Mouse (Mus musculus) MEL (cell line): Measurements from ENCODE around the gene Gm9918. TPM values are rescaled to one million over a fixed set of nuclear protein-coding genes. Genes with fewer than 3 reads are reported as not detected.

Experiments
- DNase-seq: peaks from one replicate; pipeline ENCODE4 v3.0.0; 2011; ENCODE audit warnings: low read depth, low spot score
- H3K27ac ChIP-seq: 2 replicates; pipeline ENCODE4 v1.5.1; 2012; ENCODE audit warnings: low read depth, mild to moderate bottlenecking, control low read depth, low read length, moderate library complexity; ENCODE audit not compliant: control insufficient read depth
- H3K27me3 ChIP-seq, 2 experiments: fragments of 150-350 bp in 1 of 2; sonication (generic) in 1 of 2; 2 replicates each; pipeline ENCODE4 v1.6.1; 2012; ENCODE audit warnings: low read length in 2 of 2, mild to moderate bottlenecking in 2 of 2, improper control_type of control experiment in 1 of 2, moderate library complexity in 1 of 2; ENCODE audit not compliant: insufficient read depth in 2 of 2, control insufficient read depth in 1 of 2
- H3K36me3 ChIP-seq, 2 experiments: 2 replicates each; pipeline ENCODE4 v1.6.1; 2012 to 2014; ENCODE audit warnings: low read length in 2 of 2, improper control_type of control experiment in 1 of 2, inconsistent platforms in 1 of 2, mild to moderate bottlenecking in 1 of 2; ENCODE audit not compliant: insufficient read depth in 2 of 2, control insufficient read depth in 1 of 2
- H3K4me1 ChIP-seq, 2 experiments: fragments of 150-350 bp in 1 of 2; sonication (generic) in 1 of 2; 2 replicates each; pipeline ENCODE4 v1.6.1; 2012; ENCODE audit warnings: low read length in 2 of 2, improper control_type of control experiment in 1 of 2, mild to moderate bottlenecking in 1 of 2; ENCODE audit not compliant: insufficient read depth in 2 of 2, control insufficient read depth in 1 of 2
- H3K4me3 ChIP-seq, 2 experiments: fragments of 150-350 bp in 1 of 2; sonication (generic) in 1 of 2; 2 replicates each; pipeline ENCODE4 v1.5.1; 2012; ENCODE audit warnings: low read depth in 2 of 2, low read length in 2 of 2, mild to moderate bottlenecking in 2 of 2, moderate library complexity in 2 of 2, control low read depth in 1 of 2, improper control_type of control experiment in 1 of 2; ENCODE audit not compliant: control insufficient read depth in 1 of 2, insufficient read depth in 1 of 2
- H3K79me2 ChIP-seq: 2 replicates; pipeline ENCODE4 v1.6.1; 2012; ENCODE audit warnings: mild to moderate bottlenecking, low read length, moderate library complexity; ENCODE audit not compliant: control insufficient read depth, poor library complexity, insufficient read depth
- H3K9ac ChIP-seq: 2 replicates; pipeline ENCODE4 v1.6.1; 2012; ENCODE audit warnings: low read depth, mild to moderate bottlenecking, control low read depth, low read length, moderate library complexity; ENCODE audit not compliant: control insufficient read depth, poor library complexity, severe bottlenecking
- H3K9me3 ChIP-seq: fragments of 150-350 bp; sonication (generic); replicated peaks from 2 replicates; pipeline ENCODE4 v1.6.1; 2012; ENCODE audit warnings: mild to moderate bottlenecking, low read length, improper control_type of control experiment, moderate library complexity; ENCODE audit not compliant: insufficient read depth
- BHLHE40 ChIP-seq: IDR thresholded peaks from 2 replicates; pipeline ENCODE4 v1.6.1; 2012; ENCODE audit warnings: low read depth, mild to moderate bottlenecking, inconsistent platforms, low read length, improper control_type of control experiment, borderline replicate concordance
- CHD1 ChIP-seq: IDR thresholded peaks from 2 replicates; pipeline ENCODE4 v1.6.1; 2012; ENCODE audit warnings: low read depth, mild to moderate bottlenecking, inconsistent platforms, low read length, improper control_type of control experiment
- CHD2 ChIP-seq: IDR thresholded peaks from 2 replicates; pipeline ENCODE4 v1.6.1; 2011; ENCODE audit warnings: low read length, improper control_type of control experiment
- CTCF ChIP-seq, 3 experiments: IDR thresholded peaks in 2 of 3; conservative IDR thresholded peaks in 1 of 3; 2 replicates each; pipeline ENCODE4 v1.5.1; 2011 to 2012; ENCODE audit warnings: low read length in 3 of 3, low read depth in 2 of 3, mild to moderate bottlenecking in 2 of 3, improper control_type of control experiment in 1 of 3, inconsistent platforms in 1 of 3, mixed read lengths in 1 of 3, moderate library complexity in 1 of 3; ENCODE audit not compliant: control insufficient read depth in 1 of 3, insufficient read depth in 1 of 3, poor library complexity in 1 of 3, severe bottlenecking in 1 of 3
- EP300 ChIP-seq, 2 experiments: IDR thresholded peaks; 2 replicates each; pipeline ENCODE4 v1.6.1; 2011; ENCODE audit warnings: improper control_type of control experiment in 2 of 2, low read length in 2 of 2, low read depth in 1 of 2, mild to moderate bottlenecking in 1 of 2
- GATA1 ChIP-seq: IDR thresholded peaks from 2 replicates; pipeline ENCODE4 v1.6.1; 2011; ENCODE audit warnings: low read depth, low read length, improper control_type of control experiment
- KAT2A ChIP-seq: conservative IDR thresholded peaks from 2 replicates; pipeline ENCODE4 v1.6.1; 2012; ENCODE audit warnings: low read depth, low read length, improper control_type of control experiment, inconsistent platforms
- MAX ChIP-seq: IDR thresholded peaks from 2 replicates; pipeline ENCODE4 v1.6.1; 2011; ENCODE audit warnings: low read length, improper control_type of control experiment
- MEF2A ChIP-seq: IDR thresholded peaks from 2 replicates; pipeline ENCODE4 v1.6.1; 2014; ENCODE audit warnings: low read depth, mild to moderate bottlenecking, inconsistent platforms, low read length, improper control_type of control experiment; ENCODE audit not compliant: poor library complexity, insufficient replicate concordance, severe bottlenecking; ENCODE audit errors: extremely low read depth
- MYB ChIP-seq: IDR thresholded peaks from 2 replicates; pipeline ENCODE4 v1.6.1; 2011; ENCODE audit warnings: mild to moderate bottlenecking, low read depth, low read length, improper control_type of control experiment
- MYC ChIP-seq: IDR thresholded peaks from 2 replicates; pipeline ENCODE4 v1.6.1; 2011; ENCODE audit warnings: low read depth, mild to moderate bottlenecking, low read length, improper control_type of control experiment, moderate library complexity
- NRF1 ChIP-seq: IDR thresholded peaks from 2 replicates; pipeline ENCODE4 v1.6.1; 2014; ENCODE audit warnings: low read depth, mild to moderate bottlenecking, inconsistent platforms, low read length, improper control_type of control experiment, moderate library complexity; ENCODE audit not compliant: poor library complexity, insufficient read depth, severe bottlenecking
- POLR2A ChIP-seq, 2 experiments: IDR thresholded peaks; 2 replicates each; pipeline ENCODE4 v1.6.1; 2011 to 2012; ENCODE audit warnings: low read length in 2 of 2, mild to moderate bottlenecking in 2 of 2, control low read depth in 1 of 2, improper control_type of control experiment in 1 of 2, low read depth in 1 of 2, moderate library complexity in 1 of 2; ENCODE audit not compliant: control insufficient read depth in 1 of 2, insufficient read depth in 1 of 2, poor library complexity in 1 of 2
- POLR2AphosphoS5 ChIP-seq: IDR thresholded peaks from 2 replicates; pipeline ENCODE4 v1.6.1; 2012; ENCODE audit warnings: low read depth, borderline replicate concordance, mild to moderate bottlenecking, inconsistent platforms, low read length, moderate library complexity, mixed read lengths
- RAD21 ChIP-seq: IDR thresholded peaks from 2 replicates; pipeline ENCODE4 v1.6.1; 2011; ENCODE audit warnings: mild to moderate bottlenecking, low read depth, low read length, improper control_type of control experiment
- SIN3A ChIP-seq: IDR thresholded peaks from 2 replicates; pipeline ENCODE4 v1.6.1; 2012; ENCODE audit warnings: low read length, improper control_type of control experiment, inconsistent platforms
- SMC3 ChIP-seq: IDR thresholded peaks from 2 replicates; pipeline ENCODE4 v1.6.1; 2011; ENCODE audit warnings: low read depth, low read length, improper control_type of control experiment
- TBP ChIP-seq: IDR thresholded peaks from 2 replicates; pipeline ENCODE4 v1.8.0; 2011; ENCODE audit warnings: low read depth, low read length, improper control_type of control experiment
- TCF12 ChIP-seq: IDR thresholded peaks from 2 replicates; pipeline ENCODE4 v1.6.1; 2014; ENCODE audit warnings: low read depth, mild to moderate bottlenecking, inconsistent platforms, low read length, improper control_type of control experiment, moderate library complexity
- UBTF ChIP-seq: IDR thresholded peaks from 2 replicates; pipeline ENCODE4 v1.6.1; 2012; ENCODE audit warnings: low read depth, mild to moderate bottlenecking, inconsistent platforms, low read length, improper control_type of control experiment, moderate library complexity, borderline replicate concordance; ENCODE audit not compliant: insufficient read depth
- ZC3H11A ChIP-seq: IDR thresholded peaks from 2 replicates; pipeline ENCODE4 v1.6.1; 2012; ENCODE audit warnings: low read depth, mild to moderate bottlenecking, inconsistent platforms, low read length, improper control_type of control experiment
- ZNF384 ChIP-seq: IDR thresholded peaks from 2 replicates; pipeline ENCODE4 v1.6.1; 2012; ENCODE audit warnings: low read depth, mild to moderate bottlenecking, inconsistent platforms, low read length, improper control_type of control experiment
- polyA plus RNA-seq, 2 experiments: library from polyadenylated mRNA; stranded (reverse) in 1 of 2; unstranded in 1 of 2; fragments of >175 nt in 1 of 2; fragments of >200 nt in 1 of 2; gene quantifications; 2 replicates each; pipeline versions ENCODE4 v1.2.1 to v1.2.4; 2012; ENCODE audit warnings: low replicate concordance in 2 of 2, low read depth in 1 of 2; ENCODE audit not compliant: insufficient read length in 2 of 2, insufficient read depth in 1 of 2, missing spikeins in 1 of 2
- total RNA-seq: library from RNA; depleted of rRNA; stranded (reverse); fragments of 300-350 nt; gene quantifications from 2 replicates; pipeline ENCODE4 v1.2.3, GENCODE M21; 2012

Gene Gm9918
- total and polyA plus RNA-seq, 3 experiments: 0.04 TPM; not detected in 2

DNA sequence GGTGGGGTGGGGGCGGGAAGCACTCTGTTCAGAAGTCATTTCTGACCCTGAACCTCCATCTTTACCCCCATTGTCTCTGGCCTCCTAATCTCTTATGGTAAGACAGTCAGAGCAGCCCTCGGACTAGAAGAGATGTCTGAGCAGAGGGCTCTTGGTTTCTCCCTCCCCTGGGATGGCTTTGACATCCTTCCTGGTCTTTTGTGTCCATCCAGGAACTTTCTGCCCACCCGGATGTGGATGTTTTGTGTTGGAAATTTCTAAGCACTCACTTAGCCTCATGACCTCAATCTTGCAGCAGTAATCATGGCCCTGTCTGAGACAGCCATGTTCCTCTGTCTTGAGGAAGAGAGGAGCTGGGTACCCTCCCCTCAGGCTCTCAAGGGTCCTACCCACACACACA lies 1.1 kb downstream of the Gm9918 start:
- H3K9ac ChIP-seq: no peak overlapping the region
- TF ChIP-seq CTCF (IDR thresholded peaks at IDR 0.05 in 2 of 3, conservative IDR thresholded peaks at IDR 0.05 in 1 of 3; ENCODE audit: control insufficient read depth in 1 of 3, insufficient read depth in 1 of 3, low read depth in 2 of 3, low read length in 3 of 3, poor library complexity in 1 of 3, severe bottlenecking in 1 of 3) (no peak), KAT2A (no peak), NRF1 (no peak), ZNF384 (no peak), POLR2AphosphoS5 (no peak), GATA1 (no peak), UBTF (no peak), EP300 (IDR thresholded peaks at IDR 0.05; ENCODE audit: low read depth in 1 of 2, low read length in 2 of 2) (no peak), POLR2A (IDR thresholded peaks at IDR 0.05; ENCODE audit: control insufficient read depth in 1 of 2, insufficient read depth in 1 of 2, low read depth in 1 of 2, low read length in 2 of 2, poor library complexity in 1 of 2) (no peak), MYB (no peak), CHD1 (no peak), MAX (no peak), SIN3A (no peak), TCF12 (no peak), MEF2A (no peak), TBP (no peak), RAD21 (no peak), BHLHE40 (no peak)

GRCm38 (mm10) chr15:102273982-102274716 lies 3.8 kb downstream of the Gm9918 start:
- peaks cover 0 to 3% of the 10 kb centered on the region in 2 experiments; a peak in 1 of 4 replicates for H3K36me3 ChIP-seq
- no peak overlapping the region for H3K27ac ChIP-seq
- H3K27me3 ChIP-seq: peaks cover 14% of the 10 kb centered on the region in 2 experiments
- H3K4me3 ChIP-seq: no peak overlapping the region
- no peak overlapping the region for H3K9ac ChIP-seq
- H3K4me1 ChIP-seq: peaks cover 0 to 4% of the 10 kb centered on the region in 2 experiments; a peak in 2 of 4 replicates
- TF ChIP-seq MAX (peak; percentile 41; the same call in 1 of the 2 replicates), MEF2A (no peak), MYC (peak; percentile 79), CTCF (IDR thresholded peaks at IDR 0.05 in 2 of 3, conservative IDR thresholded peaks at IDR 0.05 in 1 of 3; ENCODE audit: control insufficient read depth in 1 of 3, insufficient read depth in 1 of 3, low read depth in 2 of 3, low read length in 3 of 3, poor library complexity in 1 of 3, severe bottlenecking in 1 of 3) (peak; percentile 34 to 72 (median 64)), ZC3H11A (peak; percentile 75), SMC3 (peak; percentile 80), RAD21 (peak; percentile 70), CHD2 (no peak)
- H3K9me3 ChIP-seq: no peaks in the 10 kb centered on the region
- H3K79me2 ChIP-seq: no peaks in the 10 kb centered on the region
- no peak for DNase-seq

More for the DNA sequence above, 1.1 kb downstream of the Gm9918 start:
- Histone ChIP-seq H3K9me3 (no peaks in the 10 kb centered on the region), H3K27me3 (peaks cover 16 to 20% of the 10 kb centered on the region in 2 experiments), H3K36me3 (no peaks in the 10 kb centered on the region), H3K4me3 (no peak overlapping the region), H3K27ac (no peak overlapping the region), H3K4me1 (no peaks in the 10 kb centered on the region), H3K79me2 (no peaks in the 10 kb centered on the region)
- DNase-seq: no peak
